30 mouse cellular contexts compared by ENCODE assay signal in the genomic region with DNA sequence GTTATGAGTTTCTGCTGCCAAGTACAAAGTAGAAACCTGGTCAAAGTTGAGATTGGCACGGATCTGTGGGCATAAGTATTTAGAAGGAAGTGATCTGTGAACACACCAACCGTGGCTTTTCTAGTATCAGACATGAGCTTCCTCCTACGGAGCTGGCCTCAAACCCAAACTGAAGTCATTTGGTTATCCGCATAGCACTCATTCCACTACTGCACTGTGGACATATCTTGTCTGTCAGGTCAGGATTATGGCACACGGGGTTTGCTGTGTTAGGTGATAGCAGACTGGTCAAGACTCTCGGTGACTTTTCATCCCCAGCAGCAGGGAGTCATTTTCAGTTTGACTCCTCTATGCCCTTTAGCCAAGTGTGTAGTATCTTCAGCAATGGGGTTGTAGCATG. TPM values are rescaled to one million over a fixed set of nuclear protein-coding genes. Genes with fewer than 3 reads are reported as not detected.
DNase-seq lines count a peak whose midpoint lies in the region; ATAC-seq lines count a peak whose summit lies in the region.
"Had no signal": no experiment of that assay in that cellular context is flagged by ENCODE, and none has a peak within 500 bp of the region (broad histone marks: within the 10 kb centered on the region; RNA-seq: fewer than 3 reads in every experiment).

No protein-coding gene starts in this region.

- peaks cover 5% of the 10 kb centered on the region; the same call in 1 of the 2 replicates for H3K4me1 ChIP-seq in forebrain, embryonic 14.5 days (ENCODE audit: control insufficient read depth, insufficient read depth, low read length)
- H3K4me1 ChIP-seq: forebrain, embryonic 12.5 days had no signal

- no peak overlapping the region for H3K27ac ChIP-seq in forebrain, embryonic 14.5 days (ENCODE audit: low read depth, low read length)
- H3K27ac ChIP-seq: embryonic facial prominence, embryonic 10.5 days; embryonic facial prominence, embryonic 13.5 days; forebrain, embryonic 12.5 days; gastrocnemius, adult 2 months; heart, embryonic 15.5 days; hindbrain, embryonic 14.5 days; hindbrain, postnatal 0 days had no signal

- H3K27me3 ChIP-seq in forebrain, embryonic 14.5 days (replicated peaks; ENCODE audit: control insufficient read depth, insufficient read depth, low read length), result no peaks in the 10 kb centered on the region
- H3K27me3 ChIP-seq: embryonic facial prominence, embryonic 13.5 days; forebrain, embryonic 12.5 days; heart, embryonic 12.5 days; heart, embryonic 15.5 days had no signal

- peak; percentile 63 for ATAC-seq in common myeloid progenitor, adult 5-6 weeks (replicated peaks; ENCODE audit: low read depth, poor library complexity, severe bottlenecking)
- ATAC-seq in megakaryocyte progenitor cell, adult 5-6 weeks (replicated peaks; ENCODE audit: poor library complexity), result peak; percentile 45
- no peak for ATAC-seq in forebrain, embryonic 14.5 days
- ATAC-seq: activated CD4-positive, CD25-positive, alpha-beta regulatory T cell, adult 4 months; CD4-positive, CD25-positive, alpha-beta regulatory T cell, adult 4 months; forebrain, embryonic 16.5 days; hindbrain, postnatal 0 days; inflammation-experienced regulatory T-cells, adult 6 months had no signal

- no peak overlapping the region for H3K4me2 ChIP-seq in forebrain, embryonic 14.5 days (ENCODE audit: low read length)
- H3K4me2 ChIP-seq: embryonic facial prominence, embryonic 13.5 days; forebrain, embryonic 12.5 days; heart, embryonic 12.5 days; heart, embryonic 15.5 days; hindbrain, embryonic 14.5 days had no signal

- DNase-seq in kidney, adult 11 months, result peak; percentile 4
- DNase-seq in kidney, adult 18-20 months, result no peak
- peak; percentile 53 for DNase-seq in A20 (ENCODE audit: low read depth, low spot score)
- no peak for DNase-seq in forebrain, embryonic 14.5 days (ENCODE audit: low spot score)
- DNase-seq in embryo, embryonic 11 days, result no peak
- DNase-seq in urinary bladder, adult 2 months (ENCODE audit: low spot score), result no peak
- DNase-seq: adrenal gland, postnatal 10 days; adrenal gland, postnatal 36 days; cerebellum, adult 18-20 months; cerebellum, adult 9-10 months; cerebellum, postnatal 14 days; gastrocnemius, adult 2 months; gastrocnemius, postnatal 14 days; heart, adult 18-20 months; heart, postnatal 14 days; heart, postnatal 4 days had no signal

- H3K4me3 ChIP-seq in forebrain, embryonic 14.5 days (ENCODE audit: low read depth, low read length), result no peak overlapping the region
- H3K4me3 ChIP-seq: embryonic facial prominence, embryonic 10.5 days; embryonic facial prominence, embryonic 13.5 days; erythroblast, embryonic 14.5 days; forebrain, embryonic 12.5 days; gastrocnemius, adult 2 months; heart, embryonic 12.5 days; heart, embryonic 15.5 days had no signal

- no peak overlapping the region for H3K9ac ChIP-seq in forebrain, embryonic 14.5 days (ENCODE audit: low read length)
- H3K9ac ChIP-seq: embryonic facial prominence, embryonic 13.5 days; forebrain, embryonic 12.5 days; heart, embryonic 12.5 days; heart, embryonic 15.5 days; hindbrain, embryonic 14.5 days had no signal

- 97% methylated on average over 6 of the region's 6 CpGs for WGBS in forebrain, embryonic 14.5 days

- no peaks in the 10 kb centered on the region for H3K36me3 ChIP-seq in forebrain, embryonic 14.5 days (ENCODE audit: control insufficient read depth, insufficient read depth, low read length)
- H3K36me3 ChIP-seq: embryonic facial prominence, embryonic 10.5 days; embryonic facial prominence, embryonic 13.5 days; forebrain, embryonic 12.5 days; heart, embryonic 12.5 days; heart, embryonic 15.5 days had no signal

- no peaks in the 10 kb centered on the region for H3K9me3 ChIP-seq in forebrain, embryonic 14.5 days (replicated peaks; ENCODE audit: control insufficient read depth, low read length)
- H3K9me3 ChIP-seq: embryonic facial prominence, embryonic 10.5 days; embryonic facial prominence, embryonic 13.5 days; forebrain, embryonic 12.5 days; heart, embryonic 12.5 days; heart, embryonic 15.5 days had no signal

RNA-seq across cellular contexts. Expression of gene Rgs8, which starts 20.1 kb away (rescaled TPM):
- total RNA-seq in common myeloid progenitor, adult 5-6 weeks (2017), result 0.05 and 0.34 TPM in 2 replicates
- total RNA-seq in megakaryocyte progenitor cell, adult 5-6 weeks (2015), result 0.17 and 1.1 TPM in 2 replicates
- 0.25 and 0.37 TPM in 2 replicates for total RNA-seq in megakaryocyte progenitor cell, adult 5-6 weeks (2017)
- polyA plus RNA-seq in forebrain, embryonic 14.5 days (2014; fragmentation: Nextera tagmentation; extraction: Ambion mirVana), result 14.6 and 15.0 TPM in 2 replicates
- 0.03 TPM in 1 of 2 replicates, not detected in the other for polyA plus RNA-seq in urinary bladder, adult 2 months (2012; rRNA removed)
- total RNA-seq: gastrocnemius, adult 2 months; heart, adult 18-20 months; heart, postnatal 14 days had no signal
- polyA plus RNA-seq: erythroblast, embryonic 14.5 days had no signal

Comparison
In these comparisons a context has a peak if more than half of its experiments do, and no peak if none do; other contexts are left out.
1. DNase-seq: peak in kidney, adult 11 months (single experiment) and A20 (single experiment); none in kidney, adult 18-20 months (single experiment), forebrain, embryonic 14.5 days (single experiment), embryo, embryonic 11 days (single experiment) and urinary bladder, adult 2 months (single experiment).